Mouse (Mus musculus): Measurements from ENCODE around the gene Zcchc14.

The Zcchc14 gene

DNA sequence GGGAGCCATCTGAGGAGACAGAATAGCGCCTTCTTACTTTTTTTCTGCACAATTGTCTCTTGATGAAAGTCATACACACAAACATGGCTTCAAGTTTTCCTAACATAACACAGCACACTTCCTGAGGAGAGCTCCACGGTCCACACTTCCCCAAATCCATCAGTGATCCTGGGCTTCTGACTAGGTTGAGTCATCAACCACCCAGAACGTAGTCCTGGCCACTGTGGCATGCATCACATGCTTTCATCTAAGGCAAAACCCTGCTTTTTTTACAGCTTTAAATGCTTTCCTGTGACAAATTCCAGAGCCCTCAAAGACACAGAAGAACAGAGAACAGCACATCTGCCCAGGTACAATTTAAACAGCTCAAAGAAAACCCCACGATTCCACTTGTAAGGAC, 24.0 kb downstream of the Zcchc14 start:
- in situ Hi-C loops (cut with MboI, MseI): no loop called here

DNA sequence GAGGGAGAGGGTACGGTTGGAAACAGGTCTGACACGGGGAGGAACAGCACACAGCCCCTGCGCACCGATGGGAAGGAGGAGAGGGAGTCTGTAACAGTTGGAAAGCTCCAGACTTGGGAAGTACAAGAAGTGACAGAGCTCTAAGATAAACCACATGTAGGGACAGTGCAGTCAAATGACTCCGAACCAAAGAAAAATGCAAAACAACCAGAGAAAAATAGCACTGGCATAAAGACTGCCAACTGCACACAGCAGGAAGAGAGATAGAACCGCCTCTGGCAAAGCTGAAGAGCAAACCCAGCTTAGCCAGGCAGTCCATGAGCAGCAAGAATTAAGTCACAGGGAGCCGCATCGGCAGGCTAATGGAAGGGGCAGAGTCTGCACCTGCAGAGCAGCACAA, 29.7 kb downstream of the Zcchc14 start:
- in situ Hi-C loops (cut with MboI, MseI): no loop called here

DNA sequence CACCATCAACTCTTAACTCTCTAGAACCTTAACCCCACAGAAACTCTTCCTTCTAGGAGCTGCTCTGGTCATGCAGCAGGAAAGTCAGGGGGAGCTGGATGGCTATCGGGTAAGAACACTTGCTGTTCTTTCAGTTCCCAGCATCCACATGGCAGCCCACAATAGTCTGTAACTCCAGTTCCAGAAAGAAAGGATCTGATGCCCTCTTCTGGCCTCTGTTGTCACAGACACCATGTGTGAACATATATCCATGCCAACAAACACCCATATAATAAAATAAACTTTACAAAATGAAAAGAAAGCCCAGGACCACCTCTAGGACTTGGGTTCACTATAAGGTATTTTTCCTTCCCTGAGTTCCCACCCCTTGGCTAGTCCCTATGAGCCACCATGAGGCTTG, 30.8 kb downstream of the Zcchc14 start:
- in situ Hi-C loops (cut with MboI, MseI): no loop called here

DNA sequence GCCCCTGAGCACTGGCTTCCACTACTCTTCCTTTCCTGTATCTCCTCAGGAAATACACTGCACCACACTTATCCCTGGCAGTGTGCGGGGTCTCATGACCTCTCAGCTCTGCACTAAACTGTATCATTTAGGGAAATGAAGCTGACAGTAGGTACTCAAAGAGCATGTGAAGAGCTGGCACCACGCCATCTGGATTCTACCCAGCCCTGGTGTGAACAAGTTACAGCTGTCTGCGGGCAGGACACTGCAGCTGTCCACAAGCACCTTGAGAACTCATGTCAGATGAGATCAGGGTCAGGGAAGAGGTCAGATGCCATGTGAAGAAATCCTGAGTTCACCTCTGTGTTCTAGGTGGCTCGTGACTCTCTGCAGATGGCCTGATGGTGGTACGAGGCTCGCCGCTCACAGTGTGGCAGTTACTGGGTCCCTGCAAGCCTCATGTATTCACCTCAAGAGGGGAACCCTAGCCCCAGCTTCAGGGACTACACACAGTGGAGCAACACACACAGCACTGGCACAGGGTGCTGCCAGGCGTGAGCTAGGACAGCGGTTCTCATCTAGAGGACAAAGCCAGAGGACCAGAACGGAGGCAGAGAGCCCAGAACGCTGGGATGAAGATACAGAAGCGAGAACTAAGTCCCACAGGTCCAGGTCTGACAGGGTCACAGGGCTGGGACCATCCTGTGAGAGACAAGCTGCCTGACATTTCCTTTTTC, 31.7 kb downstream of the Zcchc14 start:
- in situ Hi-C loops (cut with MboI, MseI): no loop called here

DNA sequence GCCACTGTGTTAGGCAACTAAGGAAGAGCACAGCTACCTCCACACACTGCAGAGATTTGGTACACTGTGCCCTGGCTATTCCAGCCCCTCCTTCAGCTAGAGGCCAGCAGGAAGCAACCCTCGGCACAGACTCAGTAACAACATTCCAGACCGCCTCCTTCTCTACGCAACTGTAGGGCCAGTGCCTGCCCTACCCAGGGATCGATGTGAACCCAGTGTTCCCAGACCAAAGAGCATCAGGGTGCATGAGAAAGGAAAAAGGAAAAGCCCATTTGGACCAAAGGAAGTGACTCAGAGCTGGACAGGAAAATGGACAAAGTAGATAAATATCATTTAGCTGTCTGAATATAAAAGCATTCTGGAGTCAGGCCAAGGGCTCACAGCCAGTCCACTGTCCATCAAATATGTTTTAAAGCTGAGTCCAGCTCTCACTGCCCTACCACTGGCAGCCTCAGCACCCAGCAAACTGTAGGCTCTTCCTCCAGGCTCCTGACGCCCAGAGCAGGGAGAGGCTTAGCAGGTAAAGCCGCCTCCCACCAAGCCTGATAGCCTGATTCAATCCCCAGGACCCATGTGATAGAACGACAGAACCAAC, 33.2 kb downstream of the Zcchc14 start:
- in situ Hi-C loops (cut with MboI, MseI): no loop called here

DNA sequence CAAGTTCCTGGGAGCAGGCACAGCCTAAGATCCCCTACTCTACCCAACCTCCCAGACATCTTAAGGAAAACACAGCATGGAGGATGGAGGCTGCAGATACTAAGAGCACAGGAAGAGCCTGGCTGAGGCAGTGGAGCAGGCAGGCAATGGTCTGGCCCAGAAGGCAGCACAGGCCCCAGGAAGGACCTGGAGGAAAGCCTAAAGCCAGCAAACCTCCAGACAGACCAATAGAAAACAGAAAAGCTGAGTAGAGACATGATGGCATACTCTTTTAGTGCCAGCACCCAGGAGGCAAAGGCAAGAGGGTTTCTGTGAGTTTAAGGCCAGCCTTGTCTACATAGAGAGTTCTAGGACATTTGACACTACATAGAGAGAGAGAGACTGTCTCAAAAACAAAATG, 39.3 kb downstream of the Zcchc14 start:
- in situ Hi-C loops (cut with MboI, MseI): no loop called here

DNA sequence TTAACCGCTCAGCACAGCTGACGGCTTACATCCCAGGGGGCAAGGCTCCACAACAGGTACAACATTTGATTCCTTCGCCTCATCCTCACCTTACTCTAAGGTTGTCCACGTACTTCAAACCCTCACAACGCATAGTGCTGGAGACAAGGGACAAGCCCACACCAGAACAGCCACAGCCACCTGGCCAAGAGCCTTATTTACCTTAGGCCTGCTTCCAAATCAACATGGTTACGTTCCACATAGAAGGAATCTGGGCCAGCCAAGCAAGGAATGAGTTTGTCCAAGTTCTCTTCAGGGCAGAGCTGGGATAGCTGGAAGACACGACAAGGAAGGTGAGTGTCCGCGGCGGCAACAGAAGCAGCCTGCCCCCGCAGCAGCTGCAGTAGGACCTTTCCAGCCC, 42.8 kb downstream of the Zcchc14 start:
- in situ Hi-C loops (cut with MboI, MseI): loop anchor here in 1 of 2 experiments (5.0 kb wide), 1 partner anchor 68 kb away; the partner anchor contains the start of gene 1700018B08Rik

DNA sequence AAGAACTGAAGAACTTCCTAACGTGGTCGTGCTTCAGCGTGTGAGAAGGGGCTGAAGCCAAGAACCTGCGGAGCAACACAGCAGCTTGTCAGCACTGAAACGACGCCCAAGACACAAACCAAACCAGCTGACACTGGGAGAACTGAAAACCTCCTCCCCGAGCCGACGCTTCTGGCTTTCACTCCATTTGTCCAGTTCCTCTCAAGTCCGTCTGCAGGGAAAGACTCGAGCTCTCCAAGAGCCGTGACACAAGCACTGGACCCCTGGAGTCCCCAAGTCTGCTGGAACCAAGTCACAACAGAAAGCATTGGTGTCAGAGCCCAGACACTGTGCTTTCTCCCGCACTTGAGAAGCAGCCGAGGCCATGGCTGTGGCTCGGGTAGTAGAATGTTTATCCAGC, 43.5 kb downstream of the Zcchc14 start:
- in situ Hi-C loops (cut with MboI, MseI): loop anchor here in 1 of 2 experiments (5.0 kb wide), 1 partner anchor 67 kb away; the partner anchor contains the start of gene 1700018B08Rik

DNA sequence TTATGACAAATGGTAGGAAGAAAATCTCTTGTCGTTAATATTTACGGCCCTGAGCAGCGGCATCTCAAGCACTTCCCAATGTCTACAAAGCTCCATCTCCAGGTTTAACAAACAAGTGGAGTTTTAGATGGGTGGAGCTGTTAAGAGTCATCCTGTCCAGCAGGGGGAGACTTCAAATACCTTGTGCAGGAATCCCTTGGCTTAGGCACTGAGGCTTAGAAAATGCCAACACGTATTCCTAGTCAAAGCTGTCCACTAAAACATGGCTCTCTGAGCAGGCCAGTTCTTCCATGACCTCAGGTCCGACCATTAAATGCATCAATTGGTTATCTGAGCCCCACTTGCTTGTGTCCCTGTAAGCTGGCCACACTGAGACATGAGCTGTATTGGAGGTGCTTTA, 45.0 kb downstream of the Zcchc14 start:
- in situ Hi-C loops (cut with MboI, MseI): loop anchor here in 1 of 2 experiments (5.0 kb wide), 1 partner anchor 65 kb away; the partner anchor contains the start of gene 1700018B08Rik

DNA sequence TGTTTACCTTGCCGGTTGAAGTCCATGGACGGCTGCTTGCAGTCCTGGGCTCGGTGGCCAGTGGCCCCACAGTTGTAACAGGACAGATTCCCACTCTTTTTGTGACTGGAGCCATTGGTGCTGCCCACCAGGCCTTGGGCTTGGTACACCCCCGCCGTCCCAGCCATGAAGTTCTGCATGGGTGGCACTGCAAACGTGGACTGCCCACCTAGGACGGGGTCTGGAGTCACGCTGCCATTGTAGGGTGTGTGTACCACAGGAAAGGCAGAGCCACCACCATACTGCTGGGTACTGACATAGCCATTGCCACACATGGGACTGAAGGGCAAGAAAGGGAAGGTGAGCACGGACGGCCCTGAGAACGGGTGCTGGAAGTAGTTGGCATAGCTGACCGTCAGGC, 48.9 kb downstream of the Zcchc14 start:
- in situ Hi-C loops (cut with MboI, MseI): no loop called here

DNA sequence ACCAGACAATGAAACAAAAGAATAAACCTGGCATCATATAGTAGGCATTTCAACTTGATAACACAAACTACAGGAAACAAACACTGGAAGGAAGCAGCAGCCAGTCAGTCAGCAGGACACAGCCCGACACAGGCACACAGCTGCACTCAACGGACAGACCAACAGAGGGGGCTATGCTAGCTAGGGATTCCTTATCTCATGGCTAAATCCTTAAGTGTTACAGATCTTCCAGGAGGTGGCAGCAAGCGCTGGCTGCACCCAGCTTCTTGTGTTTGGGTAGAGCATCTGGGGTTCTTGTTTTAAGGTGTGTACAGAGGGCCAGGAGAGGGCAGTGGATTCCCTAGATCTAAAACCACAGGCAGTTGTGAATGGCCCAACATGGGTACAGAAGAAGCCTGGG, 49.8 kb downstream of the Zcchc14 start:
- in situ Hi-C loops (cut with MboI, MseI): no loop called here

DNA sequence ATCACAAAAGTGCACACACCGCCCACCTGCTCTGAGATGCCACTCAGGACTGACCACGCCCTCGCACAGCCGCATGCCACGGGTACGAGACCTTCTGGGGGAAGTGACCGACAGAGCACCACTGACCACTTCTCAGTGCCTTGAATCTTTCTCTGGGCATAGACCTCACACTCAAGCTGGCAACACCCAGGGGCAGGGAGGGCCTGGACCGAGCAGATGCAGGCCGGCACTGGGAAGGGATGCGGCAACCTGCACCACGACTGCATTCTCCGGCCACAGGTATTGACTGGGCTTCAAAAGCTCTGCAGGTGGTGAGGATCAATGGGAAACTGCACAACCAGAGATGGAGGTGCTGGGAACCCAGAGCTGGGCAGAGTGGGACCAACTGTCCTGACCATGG, 50.3 kb downstream of the Zcchc14 start:
- in situ Hi-C loops (cut with MboI, MseI): no loop called here

DNA sequence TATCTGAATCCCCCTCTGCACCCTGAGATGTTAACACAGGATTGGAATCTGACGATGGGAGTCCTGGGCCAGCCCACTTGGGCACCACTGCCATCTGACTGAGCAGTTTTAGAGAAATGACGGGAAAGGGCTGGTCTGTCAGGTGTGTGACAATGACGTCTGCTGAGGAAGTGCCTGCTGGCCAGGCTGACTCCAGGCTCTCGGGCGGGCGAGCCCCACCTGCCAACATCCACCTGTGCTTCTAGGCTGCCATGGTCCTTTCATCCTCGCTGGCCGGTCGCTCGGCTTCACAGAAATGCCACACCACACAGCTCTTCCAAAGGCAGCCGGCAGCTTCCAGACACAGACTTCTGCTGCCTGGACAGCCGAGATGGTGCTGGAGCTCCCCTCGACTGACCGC, 52.9 kb downstream of the Zcchc14 start:
- in situ Hi-C loops (cut with MboI, MseI): loop anchor here (25.0 kb wide), 8 partner anchors 312 to 1962 kb away; partner anchors contain the start of genes Cdt1 (in 1 of the 2), Cox4i1 (in 1 of the 2), Cyba (in 1 of the 2) and Emc8 (in 1 of the 2)

DNA sequence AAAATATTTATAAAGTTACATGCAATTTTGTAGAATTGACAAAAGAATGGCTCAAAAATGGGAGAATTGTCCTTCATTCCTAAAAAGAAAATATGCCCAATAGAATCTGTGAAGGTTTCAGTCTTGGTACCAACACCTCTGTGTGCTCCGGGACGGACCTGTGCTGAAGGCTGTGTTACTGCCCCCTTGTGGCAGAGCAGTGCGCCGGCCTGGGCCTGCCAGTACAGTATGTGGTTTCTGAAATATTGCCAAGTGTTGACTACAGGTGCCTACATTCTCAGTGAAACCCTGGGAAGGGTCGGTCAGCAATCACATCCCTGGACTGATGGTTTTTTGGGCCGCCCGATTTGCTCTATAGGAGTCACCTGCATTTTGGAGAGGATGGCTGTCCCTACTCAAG, 53.8 kb downstream of the Zcchc14 start:
- in situ Hi-C loops (cut with MboI, MseI): loop anchor here (25.0 kb wide), 8 partner anchors 313 to 1963 kb away; partner anchors contain the start of genes Cdt1 (in 1 of the 2), Cox4i1 (in 1 of the 2), Cyba (in 1 of the 2) and Emc8 (in 1 of the 2)

DNA sequence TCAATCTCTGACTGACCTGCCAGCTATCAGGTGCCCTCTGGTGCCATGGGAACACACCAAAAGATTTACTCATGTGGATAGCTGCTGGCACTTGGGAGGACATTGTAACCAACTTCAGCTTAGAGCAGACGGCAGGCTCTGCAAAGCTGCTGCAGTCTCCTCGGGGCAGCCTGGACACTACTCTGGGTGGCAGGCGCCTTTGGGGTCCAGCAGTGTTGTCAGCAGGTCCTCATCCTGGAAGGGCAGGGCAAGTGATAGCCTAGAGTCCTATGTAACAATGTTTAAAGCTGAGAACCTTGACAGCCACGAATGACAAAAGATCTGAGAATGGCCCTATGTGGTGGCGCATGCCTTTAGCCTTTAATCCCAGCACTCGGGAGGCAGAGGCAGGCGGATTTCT, 54.5 kb downstream of the Zcchc14 start:
- in situ Hi-C loops (cut with MboI, MseI): loop anchor here (25.0 kb wide), 8 partner anchors 314 to 1964 kb away; partner anchors contain the start of genes Cdt1 (in 1 of the 2), Cox4i1 (in 1 of the 2), Cyba (in 1 of the 2) and Emc8 (in 1 of the 2)

DNA sequence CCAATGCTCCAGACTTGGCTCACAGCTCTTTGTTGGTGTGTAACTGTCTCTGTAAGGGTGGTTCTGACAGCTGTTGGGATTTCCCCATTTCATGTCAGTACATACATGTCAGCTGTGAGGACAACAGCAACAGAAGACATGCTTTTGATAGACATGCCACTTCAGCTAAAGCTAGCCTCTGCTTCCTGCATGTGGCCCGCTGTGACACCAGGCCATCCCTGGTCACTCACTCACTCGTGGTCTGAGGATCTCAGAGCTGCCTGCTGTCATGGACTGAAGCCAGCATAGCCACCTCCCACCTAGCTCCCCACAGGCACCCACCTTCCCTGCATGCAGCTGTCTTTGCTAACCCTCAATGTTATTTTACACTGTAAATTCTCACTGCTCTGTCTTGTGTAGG, 55.2 kb downstream of the Zcchc14 start:
- in situ Hi-C loops (cut with MboI, MseI): loop anchor here (25.0 kb wide), 8 partner anchors 315 to 1965 kb away; partner anchors contain the start of genes Cdt1 (in 1 of the 2), Cox4i1 (in 1 of the 2), Cyba (in 1 of the 2) and Emc8 (in 1 of the 2)

DNA sequence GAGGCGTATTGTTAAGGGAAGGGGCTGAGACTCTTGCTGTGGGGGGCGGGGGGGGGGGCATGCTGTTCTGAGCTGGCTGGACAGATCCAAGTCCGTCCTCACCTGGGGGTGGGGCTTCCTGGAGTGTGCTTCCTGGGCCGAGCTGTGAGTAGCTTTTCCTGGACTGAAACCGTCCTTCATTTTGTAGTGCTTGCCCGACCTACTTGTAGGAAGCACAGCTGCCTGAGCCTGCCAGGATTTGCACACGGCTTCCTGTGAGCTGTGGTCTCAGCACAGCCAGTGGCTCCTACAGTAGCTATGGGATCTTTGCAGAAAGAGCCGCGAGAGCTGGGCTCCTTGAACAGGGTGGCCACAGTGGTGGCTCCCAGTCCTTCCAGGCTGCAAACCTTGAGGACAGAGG, 58.7 kb downstream of the Zcchc14 start:
- in situ Hi-C loops (cut with MboI, MseI): loop anchor here (5.0 to 25.0 kb wide), 9 partner anchors 42 to 1968 kb away; partner anchors contain the start of genes Cdt1 (in 1 of the 2), Cox4i1 (in 1 of the 2), Cyba (in 1 of the 2) and Emc8 (in 1 of the 2)

DNA sequence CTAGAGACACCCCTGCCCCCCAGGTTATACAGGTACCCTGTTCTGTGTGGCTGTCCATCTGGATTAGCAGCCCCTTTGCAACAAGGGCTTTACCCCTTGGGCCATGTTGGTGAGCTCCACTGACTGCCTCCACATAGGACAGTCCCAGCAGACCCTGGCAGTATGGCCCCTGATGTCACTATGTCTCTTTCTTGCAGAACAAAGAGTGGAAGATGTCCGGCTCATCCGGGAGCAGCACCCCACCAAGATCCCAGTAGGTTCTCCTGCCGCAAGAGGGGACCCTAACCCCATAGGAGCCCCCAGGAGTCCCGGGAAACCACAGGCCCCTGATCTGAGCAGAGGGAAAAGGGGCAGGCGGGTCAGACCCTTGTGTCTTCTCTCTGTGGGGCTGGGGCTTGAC, 59.4 kb downstream of the Zcchc14 start:
- in situ Hi-C loops (cut with MboI, MseI): loop anchor here (5.0 to 25.0 kb wide), 9 partner anchors 41 to 1969 kb away; partner anchors contain the start of genes Cdt1 (in 1 of the 2), Cox4i1 (in 1 of the 2), Cyba (in 1 of the 2) and Emc8 (in 1 of the 2)

DNA sequence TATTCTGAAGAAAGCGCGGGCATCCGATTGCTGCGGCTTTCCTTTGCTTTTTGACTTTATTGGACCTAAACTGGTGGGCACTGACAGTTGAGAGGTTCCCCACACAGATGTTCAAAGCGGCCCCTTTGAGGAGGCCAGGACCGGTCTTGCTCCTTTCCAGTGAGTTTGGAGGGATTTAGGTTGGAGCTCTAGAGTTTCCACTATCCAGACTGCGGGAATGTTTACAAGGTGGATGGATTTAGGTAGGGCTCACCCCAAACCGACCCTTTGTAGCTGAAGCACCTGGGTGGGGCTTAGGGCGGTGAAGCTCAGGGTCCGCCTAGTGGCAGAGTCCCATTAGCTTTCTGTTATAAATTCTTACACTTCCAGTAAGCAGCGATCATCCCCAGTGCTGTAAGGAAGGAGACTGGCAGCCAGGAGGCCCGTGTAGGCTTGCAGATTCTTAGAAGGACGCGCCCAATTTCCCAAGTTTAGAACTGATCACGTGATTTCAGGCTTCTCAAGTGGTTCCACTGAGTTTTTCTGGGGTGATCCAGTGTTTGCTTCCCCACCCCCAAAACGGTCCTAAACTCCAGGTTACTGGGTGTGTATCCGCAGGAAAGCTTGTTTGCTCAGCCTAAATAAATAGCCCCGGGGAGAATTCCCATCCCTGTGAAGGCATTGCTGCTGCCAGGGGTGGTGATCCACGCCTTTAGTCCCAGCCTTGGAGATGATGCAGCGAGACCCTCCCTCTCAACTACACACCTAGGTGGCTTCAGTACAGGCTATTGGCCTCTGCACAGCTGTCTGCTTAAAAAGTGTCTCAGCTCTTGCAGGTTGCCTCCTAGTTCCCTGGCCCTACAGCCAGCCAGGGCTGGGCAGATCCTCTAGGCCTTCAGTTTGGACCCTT, 61.3 kb downstream of the Zcchc14 start:
- in situ Hi-C loops (cut with MboI, MseI): loop anchor here (5.0 to 25.0 kb wide), 9 partner anchors 39 to 1971 kb away; partner anchors contain the start of genes Cdt1 (in 1 of the 2), Cox4i1 (in 1 of the 2), Cyba (in 1 of the 2) and Emc8 (in 1 of the 2)

All from T-helper 17 cell (primary cell).